Mouse (Mus musculus) intestine, postnatal 0 days (tissue): ENCODE results near the gene B4galnt1. TPM values are rescaled to one million over a fixed set of nuclear protein-coding genes. Genes with fewer than 3 reads are reported as not detected.
"Not testable (repeated sequence)": the region's sequence is repeated elsewhere in the genome, so short reads cannot be mapped to it uniquely, and the experiment has no call there.

Experiments
- ATAC-seq: fragments of 200-750 bp; cut with Nextera tagmentation; 2 replicates; pipeline ENCODE4 v1.8.0; 2017; ENCODE audit warnings: mild to moderate bottlenecking, moderate TSS enrichment, moderate library complexity
- H3K27ac ChIP-seq: fragments of 300-500 bp; sonication (generic); 2 replicates; pipeline ENCODE4 v1.5.1; 2014; ENCODE audit warnings: mild to moderate bottlenecking, low read depth, low read length, moderate library complexity
- H3K27me3 ChIP-seq: fragments of 300-500 bp; sonication (generic); replicated peaks from 2 replicates; pipeline ENCODE4 v1.6.1; 2014; ENCODE audit warnings: low read length, mixed read lengths; ENCODE audit not compliant: control insufficient read depth, insufficient read depth
- H3K36me3 ChIP-seq: fragments of 300-500 bp; sonication (generic); 2 replicates; pipeline ENCODE4 v1.6.1; 2014; ENCODE audit warnings: mild to moderate bottlenecking, moderate library complexity; ENCODE audit not compliant: control insufficient read depth, insufficient read depth
- H3K4me1 ChIP-seq: fragments of 300-500 bp; sonication (generic); replicated peaks from 2 replicates; pipeline ENCODE4 v1.6.1; 2014; ENCODE audit warnings: antibody characterized with exemption, low read length, mixed read lengths; ENCODE audit not compliant: control insufficient read depth, insufficient read depth
- H3K4me2 ChIP-seq: fragments of 300-500 bp; sonication (generic); replicated peaks from 2 replicates; pipeline ENCODE4 v1.6.1; 2014; ENCODE audit warnings: low read depth, mild to moderate bottlenecking, moderate library complexity
- H3K4me3 ChIP-seq: fragments of 300-500 bp; sonication (generic); 2 replicates; pipeline ENCODE4 v1.5.1; 2014; ENCODE audit warnings: low read depth, low read length
- H3K9ac ChIP-seq: fragments of 300-500 bp; sonication (generic); 2 replicates; pipeline ENCODE4 v1.6.1; 2014; ENCODE audit warnings: mild to moderate bottlenecking, low read depth, low read length
- H3K9me3 ChIP-seq: fragments of 300-500 bp; sonication (generic); 2 replicates; pipeline ENCODE4 v1.6.1; 2016; ENCODE audit warnings: mixed run types; ENCODE audit not compliant: control insufficient read depth
- CTCF ChIP-seq: sonication (generic); IDR thresholded peaks from 2 replicates; pipeline ENCODE4 v1.5.1; 2016; ENCODE audit warnings: low read depth, mild to moderate bottlenecking, control low read depth, antibody characterized with exemption, moderate library complexity
- WGBS: fragments of 180-500 bp; shearing (Covaris S2); extraction: QIAGEN DNeasy Blood & Tissue Kit; methylation state at CpG from one replicate; pipeline ENCODE4 v1.1.7; 2014; 5-methylcytosine and 5-hydroxymethylcytosine counted together
- polyA plus RNA-seq: library from polyadenylated mRNA; unstranded; fragments of >200 nt; fragmentation: Nextera tagmentation; extraction: Ambion mirVana; gene quantifications from 2 replicates; pipeline ENCODE4 v1.2.1, GENCODE M21; 2015

The B4galnt1 gene
- polyA plus RNA-seq, 1 experiment from 2014 or later: 34.1 TPM

- H3K4me3 ChIP-seq: peak overlapping the region; percentile 57
- H3K27ac ChIP-seq: peak overlapping the region; percentile 36
- no peak for TF ChIP-seq CTCF
- WGBS: under 1% methylated on average over 26 of the region's 26 CpGs
- no peaks in the 10 kb centered on the region for H3K4me1 ChIP-seq
- H3K27me3 ChIP-seq: peaks cover 25% of the 10 kb centered on the region
- ATAC-seq: no peak; the same call in 1 of the 2 replicates
- peak overlapping the region; percentile 55 for H3K9ac ChIP-seq
- peaks cover 14% of the 10 kb centered on the region; the same call in 1 of the 2 replicates for H3K36me3 ChIP-seq
- H3K9me3 ChIP-seq: no peaks in the 10 kb centered on the region
- peak overlapping the region; percentile 81 for H3K4me2 ChIP-seq
Measured at GRCm38 (mm10) chr10:127189116-127189650, 24.2 kb downstream of the B4galnt1 start.

- peaks cover 8% of the 10 kb centered on the region; the same call in 1 of the 2 replicates for H3K36me3 ChIP-seq
- 0 out of 2 replicates have a peak, but pooled peaks cover 2% of the 10 kb centered on the region for H3K4me1 ChIP-seq
- H3K27me3 ChIP-seq: peaks cover 22% of the 10 kb centered on the region
- H3K9me3 ChIP-seq: no peaks in the 10 kb centered on the region
- peak within 1 kb of the TSS; percentile 81 for H3K4me2 ChIP-seq
- peak within 1 kb of the TSS; percentile 37 for H3K27ac ChIP-seq
- peak within 1 kb of the TSS; percentile 55 for H3K9ac ChIP-seq
- no peak for TF ChIP-seq CTCF
- 14% methylated on average over 35 of the region's 35 CpGs for WGBS
- ATAC-seq: 0 out of 2 replicates have a peak, but pooled peaks have one; percentile 4
- peak within 1 kb of the TSS; percentile 57 for H3K4me3 ChIP-seq
Measured at GRCm38 (mm10) chr10:127189651-127190381, 24.8 kb downstream of the B4galnt1 start, which contains the start of gene Arhgef25. TSS of gene Arhgef25 (minus strand) at chr10:127190083.

GRCm38 (mm10) chr10:127190398-127191190, 25.6 kb downstream of the B4galnt1 start:
- H3K27ac ChIP-seq: peak overlapping the region; percentile 37; the same call in 1 of the 2 replicates
- peak overlapping the region; percentile 81 for H3K4me2 ChIP-seq
- H3K4me1 ChIP-seq: 0 out of 2 replicates have a peak, but pooled peaks cover 5% of the 10 kb centered on the region
- TF ChIP-seq CTCF: no peak
- peaks cover 22% of the 10 kb centered on the region for H3K27me3 ChIP-seq
- 0 out of 2 replicates have a peak overlapping the region, but pooled peaks have one; percentile 57 for H3K4me3 ChIP-seq
- H3K9me3 ChIP-seq: no peaks in the 10 kb centered on the region
- peaks cover 8% of the 10 kb centered on the region; the same call in 1 of the 2 replicates for H3K36me3 ChIP-seq
- ATAC-seq: no peak
- 60% methylated on average over 14 of the region's 14 CpGs for WGBS
- no peak overlapping the region for H3K9ac ChIP-seq

GRCm38 (mm10) chr10:127191191-127192056, 26.4 kb downstream of the B4galnt1 start:
- no peaks in the 10 kb centered on the region for H3K9me3 ChIP-seq
- no peak overlapping the region for H3K27ac ChIP-seq
- peaks cover 8% of the 10 kb centered on the region; the same call in 1 of the 2 replicates for H3K36me3 ChIP-seq
- 0 out of 2 replicates have a peak, but pooled peaks cover 5% of the 10 kb centered on the region for H3K4me1 ChIP-seq
- no peak overlapping the region for H3K9ac ChIP-seq
- ATAC-seq: no peak
- no peak overlapping the region for H3K4me3 ChIP-seq
- no peak overlapping the region for H3K4me2 ChIP-seq
- TF ChIP-seq CTCF: no peak
- peaks cover 22% of the 10 kb centered on the region for H3K27me3 ChIP-seq
- 83% methylated on average over 19 of the region's 19 CpGs for WGBS

- not testable (repeated sequence) for H3K9me3 ChIP-seq, ATAC-seq, H3K4me3 ChIP-seq, H3K4me1 ChIP-seq, H3K36me3 ChIP-seq, H3K9ac ChIP-seq, H3K4me2 ChIP-seq, H3K27ac ChIP-seq
- H3K27me3 ChIP-seq: peaks cover 17% of the 10 kb centered on the region
- 71% methylated on average over 1 of the region's 1 CpGs for WGBS
Measured at GRCm38 (mm10) chr10:127192057-127192328, 27.0 kb downstream of the B4galnt1 start.
